Mouse (Mus musculus): ENCODE results near the gene Palmd.

Palmd gene

GRCm38 (mm10) chr3:116960414-116960813 lies 8.4 kb downstream of the Palmd start:
- DNase-seq (ENCODE audit: low spot score) = no peak

- DNase-seq (ENCODE audit: low spot score) = no peak
Observed at GRCm38 (mm10) chr3:116955061-116955460, 13.7 kb downstream of the Palmd start.

- DNase-seq (ENCODE audit: low spot score) = no peak
Observed at GRCm38 (mm10) chr3:116953366-116953765, 15.4 kb downstream of the Palmd start.

GRCm38 (mm10) chr3:116952242-116952899 lies 16.4 kb downstream of the Palmd start:
- DNase-seq (ENCODE audit: low spot score) = no peak

GRCm38 (mm10) chr3:116951489-116951888 lies 17.3 kb downstream of the Palmd start:
- DNase-seq (ENCODE audit: low spot score) = no peak

- no peak for DNase-seq (ENCODE audit: low spot score)
Observed at GRCm38 (mm10) chr3:116950665-116951115, 18.1 kb downstream of the Palmd start.

GRCm38 (mm10) chr3:116946476-116946875 lies 22.3 kb downstream of the Palmd start:
- DNase-seq (ENCODE audit: low spot score) = no peak

- DNase-seq (ENCODE audit: low spot score) = no peak
Observed at GRCm38 (mm10) chr3:116943422-116943821, 25.4 kb downstream of the Palmd start.

GRCm38 (mm10) chr3:116942751-116943150 lies 26.0 kb downstream of the Palmd start:
- DNase-seq (ENCODE audit: low spot score) = no peak

- DNase-seq (ENCODE audit: low spot score) = no peak
Observed at GRCm38 (mm10) chr3:116941559-116942117, 27.1 kb downstream of the Palmd start.

GRCm38 (mm10) chr3:116940804-116941558 lies 27.8 kb downstream of the Palmd start:
- DNase-seq (ENCODE audit: low spot score) = no peak

GRCm38 (mm10) chr3:116936934-116937691 lies 31.7 kb downstream of the Palmd start:
- DNase-seq (ENCODE audit: low spot score) = no peak

- no peak for DNase-seq (ENCODE audit: low spot score)
Observed at GRCm38 (mm10) chr3:116933158-116933557, 35.6 kb downstream of the Palmd start.

- no peak for DNase-seq (ENCODE audit: low spot score)
Observed at GRCm38 (mm10) chr3:116928994-116929393, 39.8 kb downstream of the Palmd start.

- DNase-seq (ENCODE audit: low spot score) = no peak
Observed at GRCm38 (mm10) chr3:116923042-116923441, 45.7 kb downstream of the Palmd start.

- no peak for DNase-seq (ENCODE audit: low spot score)
Observed at GRCm38 (mm10) chr3:116921535-116921934, 47.3 kb downstream of the Palmd start.

GRCm38 (mm10) chr3:116917016-116917415 lies 51.8 kb downstream of the Palmd start:
- no peak for DNase-seq (ENCODE audit: low spot score)

- no peak for DNase-seq (ENCODE audit: low spot score)
Observed at GRCm38 (mm10) chr3:116914931-116915330, 53.9 kb downstream of the Palmd start.

- no peak for DNase-seq (ENCODE audit: low spot score)
Observed at GRCm38 (mm10) chr3:116914374-116914773, 54.4 kb downstream of the Palmd start.

- no peak for DNase-seq (ENCODE audit: low spot score)
Observed at GRCm38 (mm10) chr3:116906596-116906995, 62.2 kb downstream of the Palmd start.

GRCm38 (mm10) chr3:116905898-116906297 lies 62.9 kb downstream of the Palmd start:
- DNase-seq (ENCODE audit: low spot score) = no peak

GRCm38 (mm10) chr3:116904158-116904557 lies 64.6 kb downstream of the Palmd start:
- peak; percentile 78 for DNase-seq (ENCODE audit: low spot score)
